Mouse (Mus musculus): ENCODE data around the gene Nosip. TPM values are rescaled to one million over a fixed set of nuclear protein-coding genes. Genes with fewer than 3 reads are reported as not detected.

Nosip gene
- polyA plus RNA-seq, 1 experiment from 2014 or later = 65.1 TPM

DNA sequence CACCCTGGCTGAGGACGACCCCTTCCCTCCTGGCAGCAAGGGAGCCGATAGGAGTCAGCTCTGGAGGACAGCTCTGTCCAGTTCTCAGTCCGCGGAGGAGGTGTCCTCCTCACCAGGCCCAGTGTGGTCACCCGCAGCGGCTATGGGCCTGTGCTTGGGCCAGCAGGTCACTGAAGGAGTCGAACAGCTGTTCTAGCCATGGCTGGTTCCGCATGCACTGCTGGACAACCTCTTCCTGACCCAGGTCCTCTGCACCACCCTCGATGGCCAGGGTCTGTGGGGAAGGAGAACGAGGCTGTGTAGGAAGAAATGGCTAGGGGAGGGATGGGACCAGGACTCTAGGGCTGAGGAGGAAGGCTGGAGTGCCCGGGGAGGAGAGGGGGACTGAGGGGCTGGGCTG lies 33.9 kb upstream of the Nosip start:
- Histone ChIP-seq H3K4me1 (ENCODE audit: control insufficient read depth, insufficient read depth, low read length) (no peaks in the 10 kb centered on the region), H3K4me2 (ENCODE audit: low read depth) (no peak overlapping the region), H3K27me3 (ENCODE audit: control insufficient read depth, insufficient read depth, low read length) (no peaks in the 10 kb centered on the region), H3K4me3 (ENCODE audit: low read depth, low read length) (no peak overlapping the region), H3K9ac (ENCODE audit: low read length) (no peak overlapping the region), H3K9me3 (ENCODE audit: control insufficient read depth, low read length) (no peaks in the 10 kb centered on the region), H3K36me3 (ENCODE audit: control insufficient read depth, insufficient read depth, low read length) (peaks cover 39% of the 10 kb centered on the region), H3K27ac (ENCODE audit: low read depth, low read length) (no peak overlapping the region)
- ATAC-seq (ENCODE audit: insufficient read depth, low FRiP score, low TSS enrichment) (no peak), DNase-seq (ENCODE audit: low spot score) (no peak)
- WGBS = 94% methylated on average over 11 of the region's 11 CpGs

DNA sequence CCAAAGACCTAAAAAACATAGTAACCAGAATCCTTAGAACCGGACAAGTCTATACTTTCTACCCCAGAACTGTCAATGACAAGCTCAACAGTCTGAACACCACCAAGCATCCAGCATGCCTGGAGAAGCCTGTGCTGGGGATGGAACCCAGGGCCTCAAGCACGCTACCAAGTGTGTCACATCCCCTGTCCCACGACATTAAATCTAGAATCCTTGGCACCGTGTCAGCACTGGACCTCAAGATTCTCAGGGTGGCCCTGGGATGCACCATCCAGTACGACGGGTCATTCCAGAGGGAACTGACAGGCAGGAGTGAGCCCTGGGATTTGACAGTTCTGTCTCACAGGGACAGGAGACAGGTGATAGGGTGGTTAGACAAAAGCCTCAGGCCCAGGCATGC lies 32.2 kb upstream of the Nosip start:
- Histone ChIP-seq H3K4me3 (ENCODE audit: low read depth, low read length) (no peak overlapping the region), H3K27me3 (ENCODE audit: control insufficient read depth, insufficient read depth, low read length) (no peaks in the 10 kb centered on the region), H3K4me1 (ENCODE audit: control insufficient read depth, insufficient read depth, low read length) (no peaks in the 10 kb centered on the region), H3K9ac (ENCODE audit: low read length) (no peak overlapping the region), H3K36me3 (ENCODE audit: control insufficient read depth, insufficient read depth, low read length) (peaks cover 52% of the 10 kb centered on the region), H3K4me2 (ENCODE audit: low read depth) (no peak overlapping the region), H3K27ac (ENCODE audit: low read depth, low read length) (no peak overlapping the region), H3K9me3 (ENCODE audit: control insufficient read depth, low read length) (no peaks in the 10 kb centered on the region)
- no peak for ATAC-seq (ENCODE audit: insufficient read depth, low FRiP score, low TSS enrichment)
- WGBS = 95% methylated on average over 6 of the region's 6 CpGs
- DNase-seq (ENCODE audit: low spot score) = no peak

DNA sequence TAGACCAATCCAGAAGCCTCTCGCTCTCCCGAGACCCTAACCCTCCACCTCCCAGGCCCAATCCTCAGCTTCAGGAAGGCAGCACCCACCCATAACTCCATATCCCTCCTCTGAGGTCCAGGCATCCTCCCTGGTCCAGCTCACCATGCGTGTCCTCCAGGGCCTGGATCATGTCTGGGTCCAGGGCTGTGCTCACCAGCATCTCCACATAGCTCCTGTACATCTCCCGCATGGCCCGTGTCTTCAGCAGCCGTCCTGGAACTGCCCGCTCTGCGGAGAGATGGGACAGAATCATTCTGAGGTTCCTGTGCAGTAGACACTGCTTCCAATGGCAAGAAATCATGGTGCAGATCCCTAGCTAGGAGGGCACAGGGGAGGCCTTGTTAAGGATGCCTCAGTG lies 31.4 kb upstream of the Nosip start:
- Histone ChIP-seq H3K9ac (ENCODE audit: low read length) (no peak overlapping the region), H3K36me3 (ENCODE audit: control insufficient read depth, insufficient read depth, low read length) (peaks cover 56% of the 10 kb centered on the region), H3K27me3 (ENCODE audit: control insufficient read depth, insufficient read depth, low read length) (no peaks in the 10 kb centered on the region), H3K4me2 (ENCODE audit: low read depth) (no peak overlapping the region), H3K27ac (ENCODE audit: low read depth, low read length) (no peak overlapping the region), H3K4me3 (ENCODE audit: low read depth, low read length) (no peak overlapping the region), H3K9me3 (ENCODE audit: control insufficient read depth, low read length) (no peaks in the 10 kb centered on the region), H3K4me1 (ENCODE audit: control insufficient read depth, insufficient read depth, low read length) (no peaks in the 10 kb centered on the region)
- ATAC-seq (ENCODE audit: insufficient read depth, low FRiP score, low TSS enrichment) (no peak), DNase-seq (ENCODE audit: low spot score) (no peak)
- WGBS = 98% methylated on average over 8 of the region's 8 CpGs

DNA sequence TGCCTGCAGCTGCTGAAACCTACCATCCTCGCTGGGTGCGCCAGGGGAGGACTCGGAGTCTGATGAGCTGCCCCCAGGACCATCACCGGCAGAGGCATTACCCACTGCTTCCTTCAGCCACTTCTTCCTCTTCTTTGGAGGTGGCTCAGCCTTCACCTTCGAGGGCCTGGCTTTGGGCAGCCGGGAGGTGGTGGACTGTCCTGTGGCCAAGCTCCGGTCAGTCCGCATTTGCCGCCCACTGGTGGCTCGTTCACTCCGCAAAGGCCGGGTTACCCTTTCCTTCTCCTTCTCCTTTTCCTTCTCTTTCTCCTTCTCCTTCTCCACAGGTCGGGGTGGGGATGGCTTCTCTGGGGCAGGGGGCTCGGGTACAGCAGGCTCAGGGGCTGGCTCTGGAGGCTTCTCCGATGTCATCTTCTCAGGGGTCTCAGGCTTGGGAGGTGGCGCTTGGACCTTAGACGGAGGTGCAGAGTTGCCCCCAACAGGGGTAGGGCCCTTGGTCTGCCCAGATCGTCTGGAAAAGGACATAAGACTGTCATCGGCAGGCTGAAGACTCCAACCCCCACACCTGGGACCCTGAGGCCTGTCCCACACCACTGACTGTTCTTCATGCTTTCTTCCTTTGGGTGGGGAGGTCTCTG lies 28.4 kb upstream of the Nosip start:
- 94% methylated on average over 19 of the region's 19 CpGs for WGBS
- Histone ChIP-seq H3K27ac (ENCODE audit: low read depth, low read length) (no peak overlapping the region), H3K4me3 (ENCODE audit: low read depth, low read length) (no peak overlapping the region), H3K36me3 (ENCODE audit: control insufficient read depth, insufficient read depth, low read length) (peaks cover 52% of the 10 kb centered on the region), H3K9ac (ENCODE audit: low read length) (no peak overlapping the region), H3K27me3 (ENCODE audit: control insufficient read depth, insufficient read depth, low read length) (no peaks in the 10 kb centered on the region), H3K9me3 (ENCODE audit: control insufficient read depth, low read length) (no peaks in the 10 kb centered on the region), H3K4me1 (ENCODE audit: control insufficient read depth, insufficient read depth, low read length) (no peaks in the 10 kb centered on the region), H3K4me2 (ENCODE audit: low read depth) (no peak overlapping the region)
- no peak for DNase-seq (ENCODE audit: low spot score)
- no peak for ATAC-seq (ENCODE audit: insufficient read depth, low FRiP score, low TSS enrichment)

DNA sequence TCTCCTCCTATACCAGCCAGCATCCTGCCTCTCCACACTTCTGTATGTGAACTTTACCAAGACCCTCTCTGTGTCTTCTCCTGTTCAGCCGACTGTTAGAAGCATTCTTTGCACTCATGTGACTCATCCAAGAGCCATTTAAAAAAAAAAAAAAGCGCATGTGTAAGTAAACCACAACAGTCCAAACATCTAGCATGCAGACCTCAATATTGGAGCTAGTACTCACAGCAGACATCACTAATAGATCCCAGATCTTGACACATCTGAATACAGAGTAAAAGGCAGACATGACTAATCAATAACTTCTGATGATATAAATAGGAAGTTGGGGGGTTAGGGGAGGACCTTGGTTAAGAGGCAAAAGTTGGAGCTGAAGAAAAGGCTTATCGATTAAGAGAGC lies 26.6 kb upstream of the Nosip start:
- H3K36me3 ChIP-seq (ENCODE audit: control insufficient read depth, insufficient read depth, low read length) = peaks cover 53% of the 10 kb centered on the region
- no peaks in the 10 kb centered on the region for H3K4me1 ChIP-seq (ENCODE audit: control insufficient read depth, insufficient read depth, low read length)
- no peaks in the 10 kb centered on the region for H3K9me3 ChIP-seq (ENCODE audit: control insufficient read depth, low read length)
- no peak overlapping the region for H3K9ac ChIP-seq (ENCODE audit: low read length)
- no peaks in the 10 kb centered on the region for H3K27me3 ChIP-seq (ENCODE audit: control insufficient read depth, insufficient read depth, low read length)
- DNase-seq (ENCODE audit: low spot score) = no peak
- H3K27ac ChIP-seq (ENCODE audit: low read depth, low read length) = no peak overlapping the region
- H3K4me3 ChIP-seq (ENCODE audit: low read depth, low read length) = no peak overlapping the region
- 94% methylated on average over 3 of the region's 3 CpGs for WGBS
- no peak overlapping the region for H3K4me2 ChIP-seq (ENCODE audit: low read depth)
- ATAC-seq (ENCODE audit: insufficient read depth, low FRiP score, low TSS enrichment) = no peak

DNA sequence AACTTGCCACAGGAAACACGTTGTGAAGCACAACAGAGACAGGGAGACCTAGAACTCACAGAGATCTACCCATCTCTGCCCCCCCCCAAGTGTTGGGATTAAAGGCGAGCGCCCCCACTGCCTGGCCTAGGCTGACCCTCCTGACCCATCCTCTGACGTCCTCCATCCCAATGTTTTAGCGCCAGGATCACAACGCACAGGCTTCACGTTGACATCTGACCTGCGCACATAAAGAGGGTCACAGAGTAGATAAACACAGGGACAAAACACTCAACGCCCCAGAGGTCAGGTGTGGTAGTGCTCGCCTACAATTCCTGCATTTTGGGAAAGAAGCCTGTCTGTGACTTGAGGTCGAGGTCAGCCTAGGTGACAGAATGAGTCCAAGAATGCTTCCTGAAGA lies 25.5 kb upstream of the Nosip start:
- H3K27me3 ChIP-seq (ENCODE audit: control insufficient read depth, insufficient read depth, low read length) = no peaks in the 10 kb centered on the region
- no peak overlapping the region for H3K9ac ChIP-seq (ENCODE audit: low read length)
- H3K36me3 ChIP-seq (ENCODE audit: control insufficient read depth, insufficient read depth, low read length) = peaks cover 52% of the 10 kb centered on the region
- H3K27ac ChIP-seq (ENCODE audit: low read depth, low read length) = no peak overlapping the region
- WGBS = 87% methylated on average over 11 of the region's 11 CpGs
- H3K4me3 ChIP-seq (ENCODE audit: low read depth, low read length) = no peak overlapping the region
- H3K9me3 ChIP-seq (ENCODE audit: control insufficient read depth, low read length) = no peaks in the 10 kb centered on the region
- no peaks in the 10 kb centered on the region for H3K4me1 ChIP-seq (ENCODE audit: control insufficient read depth, insufficient read depth, low read length)
- H3K4me2 ChIP-seq (ENCODE audit: low read depth) = no peak overlapping the region
- ATAC-seq (ENCODE audit: insufficient read depth, low FRiP score, low TSS enrichment) (no peak), DNase-seq (ENCODE audit: low spot score) (no peak)

DNA sequence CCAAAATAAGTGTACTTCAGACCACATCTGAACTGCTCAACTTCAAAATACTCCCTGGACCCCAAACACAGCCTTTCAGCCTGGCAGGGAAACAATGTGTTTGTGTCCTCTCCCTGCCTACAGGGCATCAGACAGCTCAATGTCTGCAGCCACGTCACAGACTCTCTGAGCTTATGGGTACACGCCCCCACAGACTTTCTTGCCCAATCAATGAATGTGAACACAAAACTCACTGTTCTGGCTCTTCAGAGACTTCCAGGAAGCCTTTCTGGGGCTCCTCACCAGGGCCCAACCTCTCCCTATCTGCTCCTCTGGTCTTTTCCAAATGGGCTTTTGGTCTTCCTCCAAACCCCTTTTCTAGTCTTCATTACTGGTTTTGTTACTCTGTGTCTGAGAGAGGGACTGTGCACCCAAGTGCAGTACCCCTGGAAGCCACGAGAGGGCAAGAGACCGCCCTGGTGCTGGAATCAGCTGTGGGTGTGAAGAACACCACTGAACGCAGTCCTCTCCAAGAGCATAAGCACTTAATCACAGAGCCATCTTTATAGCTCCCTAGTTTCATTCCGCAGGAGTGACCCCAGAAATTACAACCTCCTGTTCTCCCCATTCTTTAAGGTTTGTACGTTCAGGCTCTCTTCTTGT lies 24.4 kb upstream of the Nosip start:
- H3K4me3 ChIP-seq (ENCODE audit: low read depth, low read length) = no peak overlapping the region
- ATAC-seq (ENCODE audit: insufficient read depth, low FRiP score, low TSS enrichment) (no peak), DNase-seq (ENCODE audit: low spot score) (peak; percentile 52)
- no peak overlapping the region for H3K4me2 ChIP-seq (ENCODE audit: low read depth)
- no peak overlapping the region for H3K9ac ChIP-seq (ENCODE audit: low read length)
- H3K27ac ChIP-seq (ENCODE audit: low read depth, low read length) = no peak overlapping the region
- H3K27me3 ChIP-seq (ENCODE audit: control insufficient read depth, insufficient read depth, low read length) = no peaks in the 10 kb centered on the region
- peaks cover 51% of the 10 kb centered on the region for H3K36me3 ChIP-seq (ENCODE audit: control insufficient read depth, insufficient read depth, low read length)
- no peaks in the 10 kb centered on the region for H3K9me3 ChIP-seq (ENCODE audit: control insufficient read depth, low read length)
- no peaks in the 10 kb centered on the region for H3K4me1 ChIP-seq (ENCODE audit: control insufficient read depth, insufficient read depth, low read length)
- 74% methylated on average over 7 of the region's 7 CpGs for WGBS

DNA sequence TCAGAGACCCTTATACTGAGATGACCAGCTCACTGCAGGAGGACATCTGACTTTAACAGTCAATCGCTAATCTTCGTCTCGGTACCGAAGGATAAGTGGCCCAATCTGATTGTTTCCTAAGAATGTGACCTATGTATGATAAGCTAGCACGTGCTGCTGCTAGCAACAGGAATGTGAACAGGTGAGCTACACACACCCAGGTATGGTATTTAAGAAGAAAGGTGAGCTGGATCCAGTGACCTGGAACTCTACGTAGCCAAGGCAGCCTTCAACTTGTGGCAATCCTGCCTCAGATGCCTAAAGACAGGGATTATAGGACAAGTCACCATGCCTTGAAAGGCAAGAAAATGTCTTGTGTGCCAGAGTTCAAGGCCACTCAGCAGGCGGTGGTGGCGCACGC lies 23.8 kb upstream of the Nosip start:
- Histone ChIP-seq H3K9ac (ENCODE audit: low read length) (no peak overlapping the region), H3K4me3 (ENCODE audit: low read depth, low read length) (no peak overlapping the region), H3K9me3 (ENCODE audit: control insufficient read depth, low read length) (no peaks in the 10 kb centered on the region), H3K36me3 (ENCODE audit: control insufficient read depth, insufficient read depth, low read length) (peaks cover 51% of the 10 kb centered on the region), H3K27me3 (ENCODE audit: control insufficient read depth, insufficient read depth, low read length) (no peaks in the 10 kb centered on the region), H3K4me2 (ENCODE audit: low read depth) (no peak overlapping the region), H3K27ac (ENCODE audit: low read depth, low read length) (no peak overlapping the region), H3K4me1 (ENCODE audit: control insufficient read depth, insufficient read depth, low read length) (no peaks in the 10 kb centered on the region)
- DNase-seq (ENCODE audit: low spot score) (no peak), ATAC-seq (ENCODE audit: insufficient read depth, low FRiP score, low TSS enrichment) (no peak)
- 95% methylated on average over 9 of the region's 9 CpGs for WGBS

DNA sequence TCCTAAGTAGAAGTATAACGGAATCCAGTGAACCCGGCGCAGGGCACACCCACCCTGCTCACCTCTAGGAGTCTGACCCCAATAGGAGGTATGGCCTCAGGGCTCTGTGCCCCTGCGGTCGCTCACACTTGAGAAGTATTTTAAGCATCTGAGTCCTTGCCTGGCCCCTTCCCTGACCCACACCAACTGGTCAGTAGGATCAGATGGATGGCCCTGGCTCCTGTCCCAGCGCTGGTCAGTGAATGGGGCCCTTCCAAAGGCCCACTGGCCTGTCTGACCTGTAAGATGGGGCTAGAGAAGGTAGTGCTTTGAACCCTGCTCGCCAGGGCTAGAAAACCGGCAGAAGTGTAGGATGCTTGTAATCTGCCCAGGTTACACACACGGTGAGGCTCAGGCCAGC lies 21.4 kb upstream of the Nosip start:
- Histone ChIP-seq H3K4me2 (ENCODE audit: low read depth) (no peak overlapping the region), H3K27ac (ENCODE audit: low read depth, low read length) (no peak overlapping the region), H3K27me3 (ENCODE audit: control insufficient read depth, insufficient read depth, low read length) (no peaks in the 10 kb centered on the region), H3K36me3 (ENCODE audit: control insufficient read depth, insufficient read depth, low read length) (peaks cover 49% of the 10 kb centered on the region), H3K9ac (ENCODE audit: low read length) (no peak overlapping the region), H3K9me3 (ENCODE audit: control insufficient read depth, low read length) (no peaks in the 10 kb centered on the region), H3K4me1 (ENCODE audit: control insufficient read depth, insufficient read depth, low read length) (no peaks in the 10 kb centered on the region), H3K4me3 (ENCODE audit: low read depth, low read length) (no peak overlapping the region)
- DNase-seq (ENCODE audit: low spot score) = no peak
- no peak for ATAC-seq (ENCODE audit: insufficient read depth, low FRiP score, low TSS enrichment)
- WGBS = 98% methylated on average over 9 of the region's 9 CpGs
